Mouse (Mus musculus) lung, postnatal 0 days (tissue): ENCODE results near the gene Cabp4.

ENCODE experiments used
- CTCF ChIP-seq: IDR thresholded peaks from 2 replicates; pipeline ENCODE4 v1.5.1; 2016; ENCODE audit warnings: antibody characterized with exemption, mild to moderate bottlenecking
- EP300 ChIP-seq: IDR thresholded peaks from 2 replicates; pipeline ENCODE4 v1.6.1; 2016; ENCODE audit warnings: antibody characterized with exemption, mild to moderate bottlenecking, control low read depth

- TF ChIP-seq CTCF (no peak), EP300 (no peak)
These were observed 5.5 kb upstream of the Cabp4 start for GRCm38 (mm10) chr19:4149283-4149682.
